34 mouse cellular contexts compared by ENCODE assay signal in the genomic region with DNA sequence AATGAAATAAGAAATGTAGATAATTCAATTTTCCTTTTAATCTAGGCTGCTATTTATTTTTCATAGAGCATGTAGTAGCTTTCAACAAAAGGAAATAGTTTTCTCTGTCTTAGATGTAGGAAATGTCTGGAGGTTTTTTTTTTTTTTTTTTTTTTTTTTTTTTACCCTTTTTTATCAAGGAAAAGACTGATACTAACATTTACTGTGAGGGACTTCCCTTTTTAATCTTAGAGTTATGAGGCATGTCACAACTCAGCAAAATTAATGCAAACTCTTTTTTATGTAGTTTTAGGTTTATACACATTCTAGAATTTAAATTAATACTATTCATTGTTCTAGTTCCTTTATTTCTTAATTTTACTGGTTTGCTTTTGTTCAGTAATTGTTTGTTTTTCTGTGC.
"Had no signal": no experiment of that assay in that cellular context is flagged by ENCODE, and none has a peak within 500 bp of the region (broad histone marks: within the 10 kb centered on the region; RNA-seq: fewer than 3 reads in every experiment).

No protein-coding gene starts in this region.

- H3K27ac ChIP-seq: heart, embryonic 13.5 days; heart, embryonic 15.5 days; hindbrain, embryonic 10.5 days; hindbrain, embryonic 12.5 days; hindbrain, embryonic 13.5 days; hindbrain, embryonic 14.5 days; hindbrain, embryonic 15.5 days; hindbrain, postnatal 0 days; intestine, embryonic 15.5 days; kidney, embryonic 15.5 days; kidney, postnatal 0 days; layer of hippocampus, adult 2 months; left cerebral cortex, adult 2 months had no signal

- H3K9ac ChIP-seq: heart, embryonic 12.5 days; heart, embryonic 13.5 days; heart, embryonic 15.5 days; hindbrain, embryonic 12.5 days; hindbrain, embryonic 13.5 days; hindbrain, embryonic 14.5 days; hindbrain, embryonic 15.5 days; intestine, embryonic 15.5 days; kidney, embryonic 15.5 days had no signal

- H3K4me3 ChIP-seq: heart, embryonic 12.5 days; heart, embryonic 13.5 days; heart, embryonic 15.5 days; hindbrain, embryonic 10.5 days; hindbrain, embryonic 12.5 days; hindbrain, embryonic 13.5 days; hindbrain, embryonic 15.5 days; intestine, embryonic 15.5 days; kidney, embryonic 15.5 days; layer of hippocampus, adult 2 months; left cerebral cortex, adult 2 months had no signal

- H3K27me3 ChIP-seq: heart, embryonic 12.5 days; heart, embryonic 13.5 days; heart, embryonic 15.5 days; hindbrain, embryonic 12.5 days; hindbrain, embryonic 13.5 days; hindbrain, embryonic 15.5 days; intestine, embryonic 15.5 days; kidney, embryonic 15.5 days had no signal

- H3K4me1 ChIP-seq: heart, embryonic 12.5 days; heart, embryonic 13.5 days; heart, embryonic 15.5 days; hindbrain, embryonic 10.5 days; hindbrain, embryonic 12.5 days; hindbrain, embryonic 13.5 days; hindbrain, embryonic 15.5 days; intestine, embryonic 15.5 days; kidney, embryonic 15.5 days had no signal

- ATAC-seq: hindbrain, embryonic 16.5 days; hindbrain, postnatal 0 days; inflammation-experienced regulatory T-cells, adult 6 months; intestine, embryonic 15.5 days; intestine, embryonic 16.5 days; intestine, postnatal 0 days had no signal

- H3K9me3 ChIP-seq: heart, embryonic 12.5 days; heart, embryonic 13.5 days; heart, embryonic 15.5 days; hindbrain, embryonic 10.5 days; hindbrain, embryonic 12.5 days; hindbrain, embryonic 13.5 days; hindbrain, embryonic 15.5 days; intestine, embryonic 15.5 days; kidney, embryonic 15.5 days had no signal

- DNase-seq: heart, postnatal 10 days; heart, postnatal 14 days; heart, postnatal 36 days; heart, postnatal 4 days; kidney, adult 11 months; kidney, adult 18-20 months; kidney, adult 2 months; kidney, adult 8-10 months; kidney, adult 9 months; kidney, postnatal 10 days; kidney, postnatal 14 days; kidney, postnatal 25 days; kidney, postnatal 36 days; kidney, postnatal 4 days; layer of hippocampus, adult 9-11 months; layer of hippocampus, postnatal 36 days had no signal

- H3K36me3 ChIP-seq: heart, embryonic 12.5 days; heart, embryonic 13.5 days; heart, embryonic 15.5 days; hindbrain, embryonic 10.5 days; hindbrain, embryonic 12.5 days; hindbrain, embryonic 13.5 days; hindbrain, embryonic 15.5 days; intestine, embryonic 15.5 days; kidney, embryonic 15.5 days had no signal
